Mouse (Mus musculus): ENCODE measurements around the gene Sclt1. TPM values are rescaled to one million over a fixed set of nuclear protein-coding genes. Genes with fewer than 3 reads are reported as not detected.

Gene Sclt1
- polyA plus RNA-seq, 1 experiment from 2014 or later, result 28.4 TPM

DNA sequence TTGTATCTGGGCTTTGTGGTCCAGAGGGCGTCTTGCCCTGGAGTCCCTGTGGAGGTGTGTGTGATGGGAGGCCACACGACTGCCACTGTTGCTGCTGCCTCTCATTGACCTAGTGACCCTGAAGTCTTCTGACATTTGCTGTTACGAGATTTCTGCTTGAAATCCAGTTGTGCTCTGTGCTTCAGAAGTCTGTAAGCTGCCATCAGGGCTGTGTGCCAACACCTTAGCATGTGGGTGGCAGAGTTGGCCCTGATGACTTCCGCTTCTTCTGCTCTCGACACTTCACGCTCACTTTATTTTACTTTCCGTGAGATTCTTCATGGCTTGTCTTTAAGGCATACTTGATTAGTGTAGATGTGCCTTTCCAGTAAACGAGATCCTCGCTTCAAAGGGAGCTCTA, 143.9 kb downstream of the Sclt1 start:
- DNase-seq (ENCODE audit: low spot score), result no peak
- H3K9ac ChIP-seq (replicated peaks; ENCODE audit: low read length), result no peak overlapping the region
- ATAC-seq (replicated peaks; ENCODE audit: insufficient number of reproducible peaks, low FRiP score, low TSS enrichment, low read depth), result no peak
- no peaks in the 10 kb centered on the region for H3K27me3 ChIP-seq (ENCODE audit: control insufficient read depth, insufficient read depth, low read length)
- H3K4me3 ChIP-seq (ENCODE audit: low read depth, low read length), result no peak overlapping the region
- no peaks in the 10 kb centered on the region for H3K36me3 ChIP-seq (replicated peaks; ENCODE audit: control insufficient read depth, insufficient read depth, low read depth, low read length)
- 82% methylated on average over 9 of the region's 9 CpGs for WGBS
- H3K4me2 ChIP-seq (ENCODE audit: low read depth, low read length), result no peak overlapping the region
- no peaks in the 10 kb centered on the region for H3K9me3 ChIP-seq (replicated peaks; ENCODE audit: control insufficient read depth, low read length)
- no peaks in the 10 kb centered on the region for H3K4me1 ChIP-seq (ENCODE audit: control insufficient read depth, insufficient read depth, low read length)
- no peak overlapping the region for H3K27ac ChIP-seq (replicated peaks; ENCODE audit: low read depth, low read length)

DNA sequence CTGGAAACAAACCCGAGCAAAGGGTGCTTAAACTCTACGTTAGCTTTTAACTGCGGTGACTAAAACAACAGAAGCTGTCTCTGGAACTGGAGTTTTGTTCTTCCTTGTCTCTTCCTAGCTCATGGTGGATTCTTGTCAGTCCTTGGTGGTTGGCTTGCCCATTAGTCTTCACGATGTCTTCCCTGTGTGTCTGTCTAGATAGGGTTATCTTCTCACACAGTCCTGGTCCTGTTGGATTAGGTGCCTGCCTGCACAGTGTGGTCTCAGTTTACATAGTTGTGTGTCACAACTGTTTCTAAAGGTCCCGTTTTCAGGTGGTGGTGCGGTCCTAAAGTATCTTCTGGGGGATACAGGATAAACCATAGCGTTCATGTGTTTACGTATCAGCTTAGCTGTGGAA, 145.3 kb downstream of the Sclt1 start:
- ATAC-seq (replicated peaks; ENCODE audit: insufficient number of reproducible peaks, low FRiP score, low TSS enrichment, low read depth) (no peak), DNase-seq (ENCODE audit: low spot score) (no peak)
- H3K4me1 ChIP-seq (ENCODE audit: control insufficient read depth, insufficient read depth, low read length), result no peaks in the 10 kb centered on the region
- no peak overlapping the region for H3K4me2 ChIP-seq (ENCODE audit: low read depth, low read length)
- H3K9ac ChIP-seq (replicated peaks; ENCODE audit: low read length), result no peak overlapping the region
- H3K27ac ChIP-seq (replicated peaks; ENCODE audit: low read depth, low read length), result no peak overlapping the region
- H3K36me3 ChIP-seq (replicated peaks; ENCODE audit: control insufficient read depth, insufficient read depth, low read depth, low read length), result no peaks in the 10 kb centered on the region
- 92% methylated on average over 8 of the region's 8 CpGs for WGBS
- H3K9me3 ChIP-seq (replicated peaks; ENCODE audit: control insufficient read depth, low read length), result no peaks in the 10 kb centered on the region
- no peaks in the 10 kb centered on the region for H3K27me3 ChIP-seq (ENCODE audit: control insufficient read depth, insufficient read depth, low read length)
- no peak overlapping the region for H3K4me3 ChIP-seq (ENCODE audit: low read depth, low read length)

DNA sequence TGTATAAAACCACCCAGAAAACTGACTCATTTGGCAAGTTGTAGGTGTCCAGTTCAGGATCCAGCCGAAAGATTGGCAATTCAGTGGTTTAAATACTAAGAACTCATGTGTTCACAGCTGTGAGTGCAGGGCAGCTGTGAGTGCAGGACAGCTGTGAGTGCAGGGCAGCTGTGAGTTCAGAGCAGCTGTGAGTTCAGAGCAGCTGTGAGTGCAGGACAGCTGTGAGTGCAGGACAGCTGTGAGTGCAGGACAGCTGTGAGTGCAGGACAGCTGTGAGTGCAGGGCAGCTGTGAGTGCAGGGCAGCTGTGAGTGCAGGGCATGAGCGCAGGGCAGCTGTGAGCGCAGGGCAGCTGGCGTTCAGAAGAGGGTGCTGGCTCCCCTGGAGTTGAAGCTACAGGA, 147.3 kb downstream of the Sclt1 start:
- DNase-seq (ENCODE audit: low spot score) (no peak), ATAC-seq (replicated peaks; ENCODE audit: insufficient number of reproducible peaks, low FRiP score, low TSS enrichment, low read depth) (no peak)
- H3K36me3 ChIP-seq (replicated peaks; ENCODE audit: control insufficient read depth, insufficient read depth, low read depth, low read length), result no peaks in the 10 kb centered on the region
- no peak overlapping the region for H3K4me2 ChIP-seq (ENCODE audit: low read depth, low read length)
- no peaks in the 10 kb centered on the region for H3K4me1 ChIP-seq (ENCODE audit: control insufficient read depth, insufficient read depth, low read length)
- 93% methylated on average over 4 of the region's 4 CpGs for WGBS
- no peaks in the 10 kb centered on the region for H3K9me3 ChIP-seq (replicated peaks; ENCODE audit: control insufficient read depth, low read length)
- H3K27ac ChIP-seq (replicated peaks; ENCODE audit: low read depth, low read length), result no peak overlapping the region
- no peak overlapping the region for H3K4me3 ChIP-seq (ENCODE audit: low read depth, low read length)
- H3K27me3 ChIP-seq (ENCODE audit: control insufficient read depth, insufficient read depth, low read length), result no peaks in the 10 kb centered on the region
- H3K9ac ChIP-seq (replicated peaks; ENCODE audit: low read length), result no peak overlapping the region

DNA sequence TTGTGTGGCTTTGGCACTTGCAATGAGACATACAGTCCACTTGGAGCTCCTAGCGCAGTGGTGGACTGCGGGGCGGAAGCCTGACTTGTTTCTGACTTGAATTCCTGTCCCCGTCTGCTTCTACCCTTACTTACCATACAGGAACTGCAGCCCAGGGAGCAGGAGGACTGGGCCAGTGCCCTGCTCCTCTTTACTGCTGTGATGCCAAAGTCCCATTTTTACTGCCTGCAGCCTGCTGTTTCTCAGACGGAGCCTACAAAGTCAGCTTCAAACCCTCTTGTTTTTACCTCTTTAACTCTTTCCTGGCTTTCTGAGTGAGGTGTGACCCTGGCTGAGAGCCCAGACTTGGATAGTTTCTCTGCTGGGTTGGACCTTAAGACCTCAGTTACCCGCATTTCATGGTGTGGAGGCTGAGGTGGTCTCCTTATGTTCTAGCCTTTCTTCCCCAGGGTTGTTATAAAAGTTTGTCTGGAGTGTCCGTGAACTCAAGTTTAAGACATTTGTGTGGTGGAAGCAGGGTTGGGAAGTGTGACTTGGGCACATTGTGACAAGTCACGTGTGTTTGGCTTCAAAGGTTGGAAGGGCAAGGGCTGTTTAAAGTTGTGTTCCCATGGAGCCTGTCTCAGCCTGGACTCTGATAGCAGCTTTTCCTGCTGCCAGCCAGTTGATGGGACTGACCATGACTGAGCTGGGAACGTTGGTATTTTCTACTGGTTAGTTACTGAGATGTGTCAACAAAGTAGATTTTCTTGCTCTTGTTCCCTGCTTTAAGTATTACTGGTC, 148.0 kb downstream of the Sclt1 start:
- H3K4me2 ChIP-seq (ENCODE audit: low read depth, low read length), result no peak overlapping the region
- no peak overlapping the region for H3K4me3 ChIP-seq (ENCODE audit: low read depth, low read length)
- ATAC-seq (replicated peaks; ENCODE audit: insufficient number of reproducible peaks, low FRiP score, low TSS enrichment, low read depth) (no peak), DNase-seq (ENCODE audit: low spot score) (no peak)
- no peaks in the 10 kb centered on the region for H3K27me3 ChIP-seq (ENCODE audit: control insufficient read depth, insufficient read depth, low read length)
- 88% methylated on average over 9 of the region's 9 CpGs for WGBS
- no peak overlapping the region for H3K9ac ChIP-seq (replicated peaks; ENCODE audit: low read length)
- no peaks in the 10 kb centered on the region for H3K36me3 ChIP-seq (replicated peaks; ENCODE audit: control insufficient read depth, insufficient read depth, low read depth, low read length)
- no peaks in the 10 kb centered on the region for H3K9me3 ChIP-seq (replicated peaks; ENCODE audit: control insufficient read depth, low read length)
- H3K27ac ChIP-seq (replicated peaks; ENCODE audit: low read depth, low read length), result no peak overlapping the region
- no peaks in the 10 kb centered on the region for H3K4me1 ChIP-seq (ENCODE audit: control insufficient read depth, insufficient read depth, low read length)

DNA sequence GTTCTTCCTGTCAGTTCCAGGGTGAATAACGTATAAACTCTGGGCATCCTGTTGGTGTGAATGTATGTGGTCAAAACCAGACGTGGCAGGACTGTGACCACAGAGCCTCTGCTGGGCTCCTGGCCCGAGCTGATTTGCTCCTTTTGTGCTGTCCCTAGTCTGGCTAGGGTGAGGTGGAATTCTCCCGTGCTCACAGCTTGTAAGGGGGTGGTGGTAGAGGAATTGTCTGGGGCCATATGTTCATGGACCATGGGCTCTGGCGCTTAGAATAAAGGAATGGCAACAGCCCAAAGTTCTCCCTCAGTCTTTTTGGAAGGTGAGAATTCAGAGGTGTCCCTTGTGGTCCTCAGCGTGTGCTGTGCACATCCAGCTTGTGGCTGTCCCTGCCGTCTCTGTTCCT, 149.5 kb downstream of the Sclt1 start:
- H3K27ac ChIP-seq (replicated peaks; ENCODE audit: low read depth, low read length), result no peak overlapping the region
- H3K4me3 ChIP-seq (ENCODE audit: low read depth, low read length), result no peak overlapping the region
- no peak for DNase-seq (ENCODE audit: low spot score)
- H3K4me2 ChIP-seq (ENCODE audit: low read depth, low read length), result no peak overlapping the region
- no peaks in the 10 kb centered on the region for H3K4me1 ChIP-seq (ENCODE audit: control insufficient read depth, insufficient read depth, low read length)
- H3K9ac ChIP-seq (replicated peaks; ENCODE audit: low read length), result no peak overlapping the region
- H3K36me3 ChIP-seq (replicated peaks; ENCODE audit: control insufficient read depth, insufficient read depth, low read depth, low read length), result no peaks in the 10 kb centered on the region
- no peaks in the 10 kb centered on the region for H3K9me3 ChIP-seq (replicated peaks; ENCODE audit: control insufficient read depth, low read length)
- H3K27me3 ChIP-seq (ENCODE audit: control insufficient read depth, insufficient read depth, low read length), result no peaks in the 10 kb centered on the region
- WGBS, result 89% methylated on average over 7 of the region's 7 CpGs
- no peak for ATAC-seq (replicated peaks; ENCODE audit: insufficient number of reproducible peaks, low FRiP score, low TSS enrichment, low read depth)

DNA sequence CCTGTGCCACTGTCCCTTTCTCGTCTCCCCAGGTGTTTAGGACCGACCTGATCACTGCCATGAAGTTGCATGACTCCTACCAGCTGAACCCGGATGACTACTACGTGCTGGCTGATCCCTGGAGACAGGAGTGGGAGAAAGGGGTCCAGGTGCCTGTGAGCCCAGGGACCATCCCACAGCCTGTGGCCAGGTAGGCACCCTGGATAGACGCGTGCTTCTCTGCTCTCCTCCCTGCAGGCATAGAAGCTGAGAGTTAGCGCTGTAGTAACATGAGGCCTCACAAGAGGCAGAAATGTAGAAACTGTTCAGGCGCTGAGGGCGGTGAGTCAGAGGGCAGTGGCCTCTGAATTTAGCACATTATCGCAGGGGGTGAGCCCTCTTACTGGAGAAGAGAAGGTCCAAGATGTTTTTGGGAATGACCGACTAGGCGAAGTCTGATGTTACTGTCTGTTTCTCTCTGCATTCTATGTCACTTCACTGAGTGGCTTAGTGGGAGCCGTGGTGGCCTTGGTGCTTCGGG, 150.6 kb downstream of the Sclt1 start:
- no peaks in the 10 kb centered on the region for H3K36me3 ChIP-seq (replicated peaks; ENCODE audit: control insufficient read depth, insufficient read depth, low read depth, low read length)
- ATAC-seq (replicated peaks; ENCODE audit: insufficient number of reproducible peaks, low FRiP score, low TSS enrichment, low read depth), result no peak

DNA sequence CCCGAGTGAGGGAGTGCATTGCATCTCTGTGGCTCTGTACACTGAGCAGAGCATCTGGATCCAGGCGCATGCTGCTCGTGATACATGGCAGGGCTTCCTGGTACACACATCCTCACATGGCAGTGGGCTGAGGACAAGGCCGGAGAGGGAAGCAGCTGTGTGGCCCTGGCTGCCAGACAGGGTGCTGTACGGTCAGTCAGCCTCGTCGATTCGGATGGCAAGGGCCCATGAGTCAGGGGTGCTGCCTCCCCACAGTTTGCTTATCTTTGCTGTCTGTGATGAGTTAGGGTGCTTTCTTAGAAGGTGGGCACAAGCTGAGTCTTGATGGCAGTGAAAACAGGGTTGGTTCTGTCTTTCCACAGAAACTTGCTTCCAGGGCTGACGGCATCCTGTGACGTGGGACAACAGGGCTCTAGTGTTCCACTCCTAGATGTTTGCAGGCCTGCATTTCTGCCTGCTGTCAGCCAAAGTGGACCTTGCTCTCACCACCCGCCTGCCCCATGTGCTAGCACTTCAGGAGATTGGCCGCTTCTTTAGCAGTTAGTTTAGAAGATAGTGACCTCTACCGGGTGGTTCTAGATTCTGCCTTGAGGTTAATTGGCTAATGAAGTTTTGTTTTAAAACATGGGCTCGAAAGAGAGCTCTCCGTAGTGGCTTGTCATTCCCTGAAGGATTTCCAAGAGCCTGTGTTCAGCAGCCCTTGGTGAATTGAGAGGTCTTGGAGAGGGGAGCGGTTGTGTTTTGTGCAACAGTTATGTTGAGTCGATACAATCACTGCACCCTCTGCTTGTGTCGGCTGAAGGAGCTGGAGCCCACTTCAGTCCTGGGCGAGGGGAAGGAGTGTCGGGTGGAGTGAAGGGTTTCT, 151.4 kb downstream of the Sclt1 start:
- no peaks in the 10 kb centered on the region for H3K4me1 ChIP-seq (ENCODE audit: control insufficient read depth, insufficient read depth, low read length)
- ATAC-seq (replicated peaks; ENCODE audit: insufficient number of reproducible peaks, low FRiP score, low TSS enrichment, low read depth) (no peak), DNase-seq (ENCODE audit: low spot score) (no peak)
- no peak overlapping the region for H3K4me3 ChIP-seq (ENCODE audit: low read depth, low read length)
- H3K36me3 ChIP-seq (replicated peaks; ENCODE audit: control insufficient read depth, insufficient read depth, low read depth, low read length), result no peaks in the 10 kb centered on the region
- H3K9ac ChIP-seq (replicated peaks; ENCODE audit: low read length), result no peak overlapping the region
- H3K27me3 ChIP-seq (ENCODE audit: control insufficient read depth, insufficient read depth, low read length), result no peaks in the 10 kb centered on the region
- H3K4me2 ChIP-seq (ENCODE audit: low read depth, low read length), result no peak overlapping the region
- no peak overlapping the region for H3K27ac ChIP-seq (replicated peaks; ENCODE audit: low read depth, low read length)
- WGBS, result 87% methylated on average over 20 of the region's 20 CpGs
- H3K9me3 ChIP-seq (replicated peaks; ENCODE audit: control insufficient read depth, low read length), result no peaks in the 10 kb centered on the region

More for the DNA sequence above, 150.6 kb downstream of the Sclt1 start:
- H3K4me1 ChIP-seq (ENCODE audit: control insufficient read depth, insufficient read depth, low read length), result no peaks in the 10 kb centered on the region
- H3K9ac ChIP-seq (replicated peaks; ENCODE audit: low read length), result no peak overlapping the region
- DNase-seq (ENCODE audit: low spot score), result no peak
- H3K4me3 ChIP-seq (ENCODE audit: low read depth, low read length), result no peak overlapping the region
- no peak overlapping the region for H3K4me2 ChIP-seq (ENCODE audit: low read depth, low read length)
- no peaks in the 10 kb centered on the region for H3K9me3 ChIP-seq (replicated peaks; ENCODE audit: control insufficient read depth, low read length)
- WGBS, result 94% methylated on average over 14 of the region's 14 CpGs
- no peak overlapping the region for H3K27ac ChIP-seq (replicated peaks; ENCODE audit: low read depth, low read length)
- no peaks in the 10 kb centered on the region for H3K27me3 ChIP-seq (ENCODE audit: control insufficient read depth, insufficient read depth, low read length)

DNA sequence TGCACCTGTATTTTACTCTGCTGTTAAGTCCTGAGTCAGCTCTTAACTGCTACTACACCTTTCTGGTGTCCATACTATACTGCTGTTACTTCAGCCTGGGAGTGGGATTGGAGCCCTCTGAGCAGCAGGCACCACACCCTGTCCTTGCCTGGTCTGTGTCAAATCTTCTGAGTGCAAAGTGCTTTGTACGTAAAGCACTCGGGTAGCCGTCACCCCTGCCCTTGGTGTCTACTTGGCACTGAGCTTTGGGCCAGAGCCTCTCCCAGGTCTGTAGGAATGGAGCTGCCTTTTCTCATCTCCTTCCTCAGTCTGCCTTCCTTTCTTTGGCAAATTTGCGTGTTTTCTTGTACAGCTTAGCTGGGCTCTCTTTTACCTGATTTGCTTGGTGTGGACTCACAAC, 152.3 kb downstream of the Sclt1 start:
- ATAC-seq (replicated peaks; ENCODE audit: insufficient number of reproducible peaks, low FRiP score, low TSS enrichment, low read depth), result no peak
- H3K27me3 ChIP-seq (ENCODE audit: control insufficient read depth, insufficient read depth, low read length), result no peaks in the 10 kb centered on the region
- H3K9me3 ChIP-seq (replicated peaks; ENCODE audit: control insufficient read depth, low read length), result no peaks in the 10 kb centered on the region
- H3K27ac ChIP-seq (replicated peaks; ENCODE audit: low read depth, low read length), result no peak overlapping the region
- H3K4me1 ChIP-seq (ENCODE audit: control insufficient read depth, insufficient read depth, low read length), result no peaks in the 10 kb centered on the region
- no peak for DNase-seq (ENCODE audit: low spot score)
- H3K9ac ChIP-seq (replicated peaks; ENCODE audit: low read length), result no peak overlapping the region
- no peak overlapping the region for H3K4me2 ChIP-seq (ENCODE audit: low read depth, low read length)
- no peak overlapping the region for H3K4me3 ChIP-seq (ENCODE audit: low read depth, low read length)
- 90% methylated on average over 4 of the region's 4 CpGs for WGBS
- H3K36me3 ChIP-seq (replicated peaks; ENCODE audit: control insufficient read depth, insufficient read depth, low read depth, low read length), result no peaks in the 10 kb centered on the region

Measured in embryonic facial prominence, embryonic 11.5 days (tissue).